Mouse (Mus musculus): Measurements from ENCODE around the gene Sh3tc1.

- TF ChIP-seq CTCF (IDR thresholded peaks at IDR 0.05; ENCODE audit: control insufficient read depth, insufficient read depth, low read length) (no peak), POLR2A (IDR thresholded peaks at IDR 0.05; ENCODE audit: borderline replicate concordance, control insufficient read depth, low read depth, low read length) (no peak)
Measured at GRCm38 (mm10) chr5:35679256-35680155, 60.3 kb downstream of the Sh3tc1 start, which contains the start of gene Htra3.

All from bone marrow, adult 2 months (tissue).